Mouse (Mus musculus): ENCODE results near the gene Nlrc5. TPM values are rescaled to one million over a fixed set of nuclear protein-coding genes. Genes with fewer than 3 reads are reported as not detected.

The Nlrc5 gene
- total and polyA plus RNA-seq, 3 experiments, result 0.03 TPM; not detected in 2

- peak; percentile 89 for TF ChIP-seq USF1 (IDR thresholded peaks at IDR 0.05; ENCODE audit: low read depth, low read length)
These were observed 25.6 kb upstream of the Nlrc5 start (continued) for GRCm38 (mm10) chr8:94408443-94409080.

- peaks cover 2 to 16% of the 10 kb centered on the region in 2 experiments; a peak in 3 of 4 replicates for H3K4me1 ChIP-seq (ENCODE audit: control insufficient read depth in 1 of 2, insufficient read depth in 2 of 2, low read length in 2 of 2)
These were observed 24.6 kb upstream of the Nlrc5 start for GRCm38 (mm10) chr8:94409523-94409922.

GRCm38 (mm10) chr8:94412518-94412917 is 21.6 kb upstream of the Nlrc5 start:
- DNase-seq (ENCODE audit: low read depth, low spot score), result no peak
- no peaks in the 10 kb centered on the region for H3K79me2 ChIP-seq (ENCODE audit: control insufficient read depth, insufficient read depth, low read length, poor library complexity)
- H3K36me3 ChIP-seq (ENCODE audit: control insufficient read depth in 1 of 2, insufficient read depth in 2 of 2, low read length in 2 of 2), result peaks cover 0 to 12% of the 10 kb centered on the region in 2 experiments; a peak in 2 of 4 replicates
- H3K27ac ChIP-seq (ENCODE audit: control insufficient read depth, low read depth, low read length), result no peak overlapping the region
- no peaks in the 10 kb centered on the region for H3K27me3 ChIP-seq (ENCODE audit: control insufficient read depth in 1 of 2, insufficient read depth in 2 of 2, low read length in 2 of 2)
- H3K4me1 ChIP-seq (ENCODE audit: control insufficient read depth in 1 of 2, insufficient read depth in 2 of 2, low read length in 2 of 2), result peaks cover 2 to 16% of the 10 kb centered on the region in 2 experiments; a peak in 3 of 4 replicates
- no peaks in the 10 kb centered on the region for H3K9me3 ChIP-seq (replicated peaks; ENCODE audit: insufficient read depth, low read length)
- no peak overlapping the region for H3K4me3 ChIP-seq (ENCODE audit: control insufficient read depth in 1 of 2, insufficient read depth in 1 of 2, low read depth in 2 of 2, low read length in 2 of 2)
- TF ChIP-seq MEF2A (IDR thresholded peaks at IDR 0.05; ENCODE audit: extremely low read depth, insufficient replicate concordance, low read depth, low read length, poor library complexity, severe bottlenecking) (no peak), JUND (IDR thresholded peaks at IDR 0.05; ENCODE audit: low read depth, low read length) (no peak), NRF1 (IDR thresholded peaks at IDR 0.05; ENCODE audit: insufficient read depth, low read depth, low read length, poor library complexity, severe bottlenecking) (no peak), MAFK (IDR thresholded peaks at IDR 0.05; ENCODE audit: borderline replicate concordance, low read depth, low read length) (no peak), MYB (IDR thresholded peaks at IDR 0.05; ENCODE audit: low read depth, low read length) (no peak), POLR2AphosphoS5 (IDR thresholded peaks at IDR 0.05; ENCODE audit: borderline replicate concordance, low read depth, low read length) (no peak), CTCF (IDR thresholded peaks at IDR 0.05 in 2 of 3, conservative IDR thresholded peaks at IDR 0.05 in 1 of 3; ENCODE audit: control insufficient read depth in 1 of 3, insufficient read depth in 1 of 3, low read depth in 2 of 3, low read length in 3 of 3, poor library complexity in 1 of 3, severe bottlenecking in 1 of 3) (no peak), MXI1 (IDR thresholded peaks at IDR 0.05; ENCODE audit: low read depth, low read length) (no peak), ZC3H11A (IDR thresholded peaks at IDR 0.05; ENCODE audit: low read depth, low read length) (no peak), CHD2 (IDR thresholded peaks at IDR 0.05; ENCODE audit: low read length) (no peak), EP300 (IDR thresholded peaks at IDR 0.05; ENCODE audit: low read depth in 1 of 2, low read length in 2 of 2) (no peak), ETS1 (IDR thresholded peaks at IDR 0.05; ENCODE audit: low read depth, low read length) (no peak), POLR2AphosphoS2 (IDR thresholded peaks at IDR 0.05; ENCODE audit: low read length) (no peak), SMC3 (IDR thresholded peaks at IDR 0.05; ENCODE audit: low read depth, low read length) (no peak), MYC (IDR thresholded peaks at IDR 0.05; ENCODE audit: low read depth, low read length) (no peak), ZKSCAN1 (IDR thresholded peaks at IDR 0.05; ENCODE audit: low read depth, low read length) (no peak), RCOR1 (IDR thresholded peaks at IDR 0.05; ENCODE audit: low read depth, low read length) (no peak), ZMIZ1 (IDR thresholded peaks at IDR 0.05; ENCODE audit: low read depth, low read length) (no peak)
- H3K9ac ChIP-seq (ENCODE audit: control insufficient read depth, low read depth, low read length, poor library complexity, severe bottlenecking), result no peak overlapping the region

More at GRCm38 (mm10) chr8:94409523-94409922, 24.6 kb upstream of the Nlrc5 start:
- no peaks in the 10 kb centered on the region for H3K9me3 ChIP-seq (replicated peaks; ENCODE audit: insufficient read depth, low read length)
- DNase-seq (ENCODE audit: low read depth, low spot score), result no peak
- H3K27ac ChIP-seq (ENCODE audit: control insufficient read depth, low read depth, low read length), result no peak overlapping the region
- H3K36me3 ChIP-seq (ENCODE audit: control insufficient read depth in 1 of 2, insufficient read depth in 2 of 2, low read length in 2 of 2), result peaks cover 0 to 12% of the 10 kb centered on the region in 2 experiments; a peak in 2 of 4 replicates
- TF ChIP-seq CHD1 (IDR thresholded peaks at IDR 0.05; ENCODE audit: low read depth, low read length), result no peak
- TF ChIP-seq MAX (IDR thresholded peaks at IDR 0.05; ENCODE audit: low read length), result no peak
- TF ChIP-seq POLR2AphosphoS5 (IDR thresholded peaks at IDR 0.05; ENCODE audit: borderline replicate concordance, low read depth, low read length), result no peak
- no peak for TF ChIP-seq CTCF (IDR thresholded peaks at IDR 0.05 in 2 of 3, conservative IDR thresholded peaks at IDR 0.05 in 1 of 3; ENCODE audit: control insufficient read depth in 1 of 3, insufficient read depth in 1 of 3, low read depth in 2 of 3, low read length in 3 of 3, poor library complexity in 1 of 3, severe bottlenecking in 1 of 3)
- TF ChIP-seq ZKSCAN1 (IDR thresholded peaks at IDR 0.05; ENCODE audit: low read depth, low read length), result no peak
- no peak for TF ChIP-seq MAZ (IDR thresholded peaks at IDR 0.05; ENCODE audit: low read depth, low read length)
- TF ChIP-seq MYB (IDR thresholded peaks at IDR 0.05; ENCODE audit: low read depth, low read length), result no peak
- TF ChIP-seq MAFK (IDR thresholded peaks at IDR 0.05; ENCODE audit: borderline replicate concordance, low read depth, low read length), result no peak
- TF ChIP-seq BHLHE40 (IDR thresholded peaks at IDR 0.05; ENCODE audit: borderline replicate concordance, low read depth, low read length), result no peak
- TF ChIP-seq CHD2 (IDR thresholded peaks at IDR 0.05; ENCODE audit: low read length), result no peak
- TF ChIP-seq NELFE (IDR thresholded peaks at IDR 0.05; ENCODE audit: low read depth, low read length), result no peak
- TF ChIP-seq ZMIZ1 (IDR thresholded peaks at IDR 0.05; ENCODE audit: low read depth, low read length), result no peak
- TF ChIP-seq USF2 (IDR thresholded peaks at IDR 0.05; ENCODE audit: borderline replicate concordance in 1 of 2, insufficient read depth in 1 of 2, low read depth in 1 of 2, low read length in 2 of 2), result no peak
- no peak for TF ChIP-seq RCOR1 (IDR thresholded peaks at IDR 0.05; ENCODE audit: low read depth, low read length)
- TF ChIP-seq ZC3H11A (IDR thresholded peaks at IDR 0.05; ENCODE audit: low read depth, low read length), result no peak
- no peak for TF ChIP-seq UBTF (IDR thresholded peaks at IDR 0.05; ENCODE audit: borderline replicate concordance, insufficient read depth, low read depth, low read length)
- no peaks in the 10 kb centered on the region for H3K79me2 ChIP-seq (ENCODE audit: control insufficient read depth, insufficient read depth, low read length, poor library complexity)
- H3K4me3 ChIP-seq (ENCODE audit: control insufficient read depth in 1 of 2, insufficient read depth in 1 of 2, low read depth in 2 of 2, low read length in 2 of 2), result no peak overlapping the region
- no peaks in the 10 kb centered on the region for H3K27me3 ChIP-seq (ENCODE audit: control insufficient read depth in 1 of 2, insufficient read depth in 2 of 2, low read length in 2 of 2)
- no peak overlapping the region for H3K9ac ChIP-seq (ENCODE audit: control insufficient read depth, low read depth, low read length, poor library complexity, severe bottlenecking)
